Mouse (Mus musculus) MN1 (cell line): ENCODE measurements around the gene Ghr.

Experiments used
- DNase-seq: peaks from one replicate; pipeline ENCODE4 v3.0.0-alpha.2; 2016; ENCODE audit warnings: low spot score

Ghr gene

DNA sequence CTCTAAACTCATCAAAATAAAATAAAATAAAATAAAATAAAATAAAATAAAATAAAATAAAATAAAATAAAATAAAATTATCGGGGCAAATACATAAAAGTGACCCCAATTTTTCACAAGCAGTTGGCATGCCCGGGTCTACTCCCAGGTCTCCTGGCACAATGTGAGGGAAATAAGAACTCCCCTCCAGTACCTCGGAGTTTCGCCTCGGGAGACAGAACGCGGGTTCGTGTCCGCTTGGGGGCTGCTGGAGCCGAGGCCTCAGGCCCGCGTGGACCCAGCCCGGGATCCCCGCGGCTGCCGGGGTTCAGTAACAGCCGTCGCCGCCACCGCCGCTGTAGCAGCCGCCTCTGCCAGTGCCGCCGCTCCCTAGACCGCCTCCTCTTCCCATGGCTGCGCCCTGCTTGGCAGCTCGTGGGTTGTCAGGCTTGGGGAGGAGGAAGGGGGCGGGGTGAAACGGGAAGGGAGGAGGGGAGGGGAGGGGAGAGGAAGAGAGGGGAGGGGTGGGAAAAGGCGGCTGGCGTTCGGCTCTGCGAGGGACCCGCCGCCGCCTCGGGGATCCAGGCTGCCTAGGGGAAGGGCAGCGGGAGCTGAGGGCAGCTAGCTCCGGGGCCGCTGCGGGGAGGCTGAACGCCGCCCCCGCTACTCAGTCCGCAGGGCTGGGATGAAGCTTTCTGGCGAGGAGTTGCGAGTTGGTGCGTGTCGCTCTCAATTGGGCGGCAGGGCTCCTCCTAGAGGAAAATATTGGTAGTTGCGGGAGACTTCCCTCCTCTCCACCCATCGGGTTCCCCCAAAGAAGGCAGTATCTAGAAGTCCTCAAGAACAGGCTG lies at the start of gene Ghr:
Gene Ghr, minus strand, starts transcription at position 686 of the 830 bp plus-strand sequence.
- peak; percentile 20 for DNase-seq

DNA sequence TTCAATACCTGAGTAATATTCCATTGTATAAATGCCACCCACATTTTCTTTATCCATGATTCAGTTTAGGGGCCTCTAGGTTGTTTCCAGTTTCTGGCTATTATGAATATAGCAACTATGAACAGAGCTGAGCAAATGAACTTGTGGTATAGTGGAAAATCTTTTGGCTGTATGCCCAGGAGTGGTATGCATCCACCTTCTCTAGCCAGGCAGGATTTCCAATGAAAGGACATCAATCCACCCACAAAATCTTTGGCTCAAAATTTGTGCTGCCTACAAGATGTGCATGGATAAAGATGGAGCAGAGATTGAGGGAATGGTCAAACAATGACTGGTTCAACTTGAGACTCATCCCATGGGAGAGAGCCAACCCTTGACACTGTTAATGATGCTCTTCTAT lies 39.5 kb upstream of the Ghr start:
- DNase-seq = no peak

DNA sequence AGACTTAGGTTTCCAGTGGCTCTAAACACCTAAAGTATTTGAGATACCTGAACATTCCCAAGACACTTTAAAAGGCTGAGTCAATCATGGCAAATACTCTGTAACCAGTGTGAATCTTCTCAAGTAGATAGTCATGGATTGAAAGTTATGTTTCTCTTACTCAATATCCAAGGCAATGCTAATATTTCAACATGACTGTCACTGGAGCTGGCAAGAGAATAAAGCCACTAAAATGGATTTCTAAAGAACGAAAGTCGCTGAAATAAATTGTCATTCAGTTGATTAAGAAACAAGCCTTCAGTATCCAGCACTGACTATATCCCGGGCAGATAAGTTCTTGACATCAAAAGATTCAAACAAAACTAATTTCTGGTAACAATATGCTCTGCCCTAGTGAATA lies 37.1 kb upstream of the Ghr start:
- DNase-seq = no peak

DNA sequence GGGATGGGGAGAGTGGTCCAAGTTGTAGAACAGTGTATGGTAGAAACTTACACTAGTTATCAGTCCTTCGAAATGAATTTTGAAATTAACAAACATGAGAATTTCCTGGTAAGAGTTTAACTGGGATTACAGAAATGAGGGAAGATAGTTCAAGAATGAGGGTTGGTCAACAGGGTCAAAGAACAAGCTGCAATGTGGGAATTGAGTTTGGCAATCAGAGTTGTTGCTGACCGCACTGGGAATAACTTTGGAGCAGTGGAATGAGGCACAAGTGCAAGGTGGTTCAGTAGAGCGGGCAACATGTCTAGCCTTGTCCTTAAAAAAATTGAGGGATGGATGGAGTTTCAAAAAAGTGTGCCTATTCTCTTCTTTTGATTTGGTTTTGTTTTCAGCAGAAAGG lies 35.0 kb upstream of the Ghr start:
- no peak for DNase-seq

DNA sequence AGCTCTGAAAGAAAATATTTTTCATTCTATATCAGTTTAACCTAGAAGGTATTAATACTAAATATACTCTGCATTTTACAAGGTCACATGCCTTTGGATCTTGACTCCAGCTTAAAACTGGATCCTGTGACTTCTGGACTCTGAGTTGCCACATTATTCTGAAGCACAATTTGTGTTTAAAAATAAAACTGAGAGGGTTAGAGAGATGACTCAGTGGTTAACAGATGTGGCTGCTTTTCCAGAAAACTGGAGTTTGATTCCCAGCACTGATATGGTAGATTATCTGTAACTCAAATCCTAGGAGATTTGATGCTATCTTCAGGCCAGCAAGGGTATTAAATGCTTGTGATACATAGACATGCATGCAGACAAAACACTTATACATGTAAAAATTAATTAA lies 28.7 kb upstream of the Ghr start:
- DNase-seq = no peak

DNA sequence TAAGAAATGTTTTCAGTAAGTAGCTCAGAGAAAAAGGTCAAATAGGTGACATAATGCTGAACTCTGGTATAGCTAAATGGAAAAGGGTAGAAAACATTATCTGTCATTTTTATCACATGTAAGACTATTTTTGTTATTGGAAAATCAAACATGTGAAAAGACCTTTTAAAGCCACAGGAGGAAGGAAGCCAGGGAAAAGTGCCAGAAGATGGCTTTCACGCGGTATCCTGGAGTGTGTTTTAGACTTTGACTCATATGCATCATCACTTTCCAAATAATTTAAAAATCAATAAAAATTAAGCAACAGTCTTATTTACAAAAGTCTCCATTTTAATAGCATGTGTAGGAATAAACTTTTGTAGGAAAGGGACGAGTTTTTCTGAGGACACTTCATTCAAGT lies 24.7 kb upstream of the Ghr start:
- no peak for DNase-seq

DNA sequence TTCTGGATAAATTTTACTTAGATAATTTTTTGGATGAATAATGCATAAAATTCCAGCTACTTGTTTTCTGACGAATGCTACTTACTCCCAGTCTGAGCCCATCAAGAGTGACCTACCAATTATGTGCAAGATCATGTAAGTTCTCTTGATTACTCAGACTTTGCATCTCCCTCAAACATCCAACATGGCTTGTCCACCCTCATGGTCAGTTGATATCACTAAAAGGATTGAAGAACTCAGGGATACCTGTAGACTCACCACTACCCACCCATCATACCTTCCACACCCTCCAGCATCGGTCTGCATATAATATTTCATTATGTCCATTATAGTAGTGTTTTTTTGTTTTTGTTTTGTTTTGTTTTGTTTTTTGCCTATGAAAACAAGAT lies 18.8 kb upstream of the Ghr start:
- no peak for DNase-seq

DNA sequence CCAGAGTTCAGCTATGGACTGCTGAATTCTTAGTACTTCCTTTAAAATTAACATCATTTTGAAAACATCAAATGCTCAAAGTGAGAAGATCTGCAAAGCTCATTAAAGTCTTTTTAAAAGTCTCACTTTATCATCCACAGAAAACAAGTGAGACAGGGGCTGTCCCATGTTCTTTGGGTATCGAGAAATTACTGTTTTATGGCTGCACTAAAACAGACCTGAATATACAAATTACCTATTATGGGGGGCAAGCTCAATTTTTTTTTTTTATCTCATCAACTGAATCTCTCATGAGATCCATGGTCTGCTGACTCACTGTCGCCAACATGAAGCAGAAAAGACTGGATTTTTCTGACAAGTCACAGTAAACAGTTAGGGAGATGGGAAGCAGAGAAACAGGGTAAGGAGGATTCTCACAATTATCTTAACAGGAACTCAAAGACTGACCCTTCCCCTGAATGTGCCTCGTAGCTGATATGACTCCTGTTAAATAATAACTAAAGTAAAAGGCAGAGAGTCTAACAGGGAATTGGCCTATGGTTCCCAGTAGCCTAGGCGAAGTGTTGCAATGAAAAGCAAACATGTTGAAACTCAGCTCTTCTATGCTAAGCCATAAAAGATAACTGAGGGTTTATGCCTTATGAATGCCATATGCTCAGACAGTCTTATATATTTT lies 18.3 kb upstream of the Ghr start:
- DNase-seq = no peak

DNA sequence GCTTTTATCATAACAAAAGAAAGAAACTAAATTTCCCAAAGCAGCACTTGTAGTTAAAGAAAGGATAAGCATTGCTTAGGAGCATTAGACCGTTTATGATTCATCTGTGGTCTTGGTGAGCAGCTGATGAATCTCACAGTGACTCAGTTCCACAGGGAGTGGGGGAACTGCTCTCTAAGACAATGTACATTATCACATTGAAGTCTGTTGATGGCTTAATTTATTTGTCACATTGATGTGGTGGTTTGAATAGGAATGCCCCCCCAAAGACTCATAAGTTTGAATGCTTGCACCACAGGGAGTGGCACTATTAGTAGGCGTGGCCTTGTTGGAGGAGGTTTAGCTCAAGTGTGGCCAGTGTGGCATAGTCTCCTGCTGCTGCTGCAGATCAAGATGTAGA lies 4.6 kb upstream of the Ghr start:
- DNase-seq = no peak

DNA sequence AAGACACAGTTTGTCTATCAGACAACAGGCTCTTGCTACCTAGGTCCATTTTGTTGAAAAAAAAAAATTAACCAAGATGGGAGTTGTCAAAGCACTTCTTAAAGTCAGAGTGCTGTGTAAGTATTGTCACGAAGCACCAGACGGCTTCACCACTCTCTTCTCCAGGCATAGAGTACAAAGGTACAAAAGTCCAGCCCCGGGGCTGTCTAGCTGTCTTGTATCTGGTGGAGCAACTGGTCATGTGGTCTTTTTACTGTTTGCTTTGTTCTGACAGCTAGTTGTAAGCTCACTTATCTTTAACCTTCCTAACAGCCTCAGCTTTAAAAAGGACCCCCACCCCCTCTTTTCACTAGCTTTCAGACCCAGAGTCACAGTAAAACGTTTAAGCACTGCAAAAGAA lies 1.1 kb upstream of the Ghr start:
- DNase-seq = no peak

DNA sequence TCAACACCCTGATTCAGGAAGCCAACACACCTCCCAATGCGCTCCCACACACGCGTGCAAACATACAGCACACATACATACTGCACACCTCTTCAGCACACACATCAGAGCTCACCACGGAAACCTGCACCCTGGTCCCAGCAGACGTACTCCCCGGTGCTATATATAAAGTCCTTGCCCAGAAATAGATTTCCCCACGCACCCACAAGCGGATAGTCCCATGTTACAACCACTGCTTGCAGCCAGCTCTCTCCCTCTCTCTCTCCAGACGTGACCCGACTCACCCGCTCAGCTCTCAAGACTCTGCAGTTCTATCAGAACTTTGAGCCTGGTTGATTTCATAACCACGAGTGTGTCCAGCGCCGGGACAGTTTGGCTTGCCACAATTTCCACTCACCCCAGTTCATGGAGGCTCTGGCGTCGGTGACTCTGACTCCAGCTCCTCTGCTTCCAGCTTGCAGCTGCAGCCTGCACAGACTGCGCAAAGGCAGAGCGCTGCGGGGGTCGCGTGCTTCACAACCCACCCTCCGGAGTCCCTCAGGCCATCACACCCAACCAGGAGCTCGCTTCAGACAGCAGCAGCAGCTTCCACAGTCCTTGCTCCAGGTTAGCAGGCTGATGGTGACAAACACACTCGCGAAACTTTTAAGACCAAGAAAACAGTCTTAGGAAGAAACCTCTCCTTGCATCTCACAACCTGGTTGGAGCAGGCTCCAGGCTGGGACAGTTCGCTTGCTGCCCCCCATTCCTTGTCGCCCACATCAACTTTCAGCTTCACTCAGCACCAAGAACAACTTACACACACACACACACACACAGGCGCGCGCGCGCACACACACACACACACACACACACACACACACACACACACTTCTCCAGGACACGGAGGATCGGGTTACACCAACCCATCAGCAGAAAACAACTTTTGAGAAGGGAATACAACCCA lies 1.2 kb downstream of the Ghr start:
- DNase-seq = no peak

DNA sequence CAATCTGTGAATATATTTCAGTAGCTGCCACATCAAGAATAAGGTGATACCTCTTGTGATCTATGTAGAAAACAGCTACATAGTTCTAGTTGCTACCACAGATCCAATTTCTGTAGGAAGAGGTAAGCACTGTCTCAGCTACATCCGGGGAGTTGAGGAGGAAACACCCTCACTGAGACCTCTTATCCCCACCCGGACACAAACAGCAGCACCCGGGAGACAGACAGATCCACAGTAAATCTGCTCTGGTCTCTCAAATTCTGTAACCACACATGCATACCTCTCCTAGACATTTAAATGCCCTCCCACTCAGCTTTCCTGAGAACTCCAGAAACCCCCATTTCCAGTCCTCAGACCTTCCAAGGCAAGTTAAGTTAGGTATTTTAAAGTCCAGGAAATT lies 2.0 kb downstream of the Ghr start:
- DNase-seq = no peak

DNA sequence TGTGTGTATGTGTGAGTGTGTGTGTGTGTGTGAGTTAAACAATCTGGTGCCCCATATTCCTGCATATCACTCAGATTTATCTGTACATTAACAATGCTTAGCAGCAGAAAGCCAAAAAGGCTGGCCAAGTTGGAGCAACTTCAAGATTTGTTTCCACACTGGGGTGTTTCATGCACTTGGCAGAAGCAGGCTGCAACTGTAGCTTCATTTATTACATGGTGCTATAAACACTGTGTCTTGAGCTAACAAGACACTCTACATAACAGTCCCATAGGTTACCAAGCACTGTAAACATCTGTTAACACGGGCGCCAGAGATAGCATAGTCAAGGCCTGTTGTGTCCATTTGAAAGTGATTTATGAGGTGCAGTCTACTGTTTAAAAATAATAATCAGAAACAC lies 3.1 kb downstream of the Ghr start:
- no peak for DNase-seq

DNA sequence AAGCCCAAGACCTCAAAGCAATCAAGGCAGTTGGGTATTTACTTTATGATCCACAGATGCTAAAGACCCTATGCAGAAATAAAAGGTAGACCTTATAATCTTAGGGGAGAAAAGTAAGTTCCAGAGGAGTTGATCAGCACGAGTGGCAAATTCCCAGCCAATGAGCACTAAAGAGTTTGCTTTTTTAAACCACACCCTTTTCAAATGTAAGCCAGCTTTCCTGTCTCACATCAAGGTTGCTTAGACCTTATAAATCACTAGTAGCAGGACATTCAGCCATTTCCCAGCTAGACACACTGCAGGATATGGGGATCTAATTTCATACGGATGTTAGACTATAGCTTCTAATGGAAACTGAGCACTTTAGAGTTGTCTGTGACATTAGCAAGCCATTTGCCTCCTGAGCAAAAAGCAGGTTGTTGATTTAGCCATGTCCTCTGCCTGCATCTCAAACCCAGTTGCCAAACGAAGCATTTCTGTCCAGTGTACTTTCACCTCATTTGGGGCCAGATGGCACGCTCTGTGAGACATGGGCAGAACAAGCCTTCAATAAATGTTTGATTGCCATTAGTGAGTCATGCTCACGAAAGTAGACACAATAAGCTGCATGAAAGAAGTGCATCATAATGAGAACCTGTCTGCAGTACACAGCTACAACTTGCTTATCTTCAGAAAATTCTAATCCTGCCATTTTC lies 4.9 kb downstream of the Ghr start:
- no peak for DNase-seq

DNA sequence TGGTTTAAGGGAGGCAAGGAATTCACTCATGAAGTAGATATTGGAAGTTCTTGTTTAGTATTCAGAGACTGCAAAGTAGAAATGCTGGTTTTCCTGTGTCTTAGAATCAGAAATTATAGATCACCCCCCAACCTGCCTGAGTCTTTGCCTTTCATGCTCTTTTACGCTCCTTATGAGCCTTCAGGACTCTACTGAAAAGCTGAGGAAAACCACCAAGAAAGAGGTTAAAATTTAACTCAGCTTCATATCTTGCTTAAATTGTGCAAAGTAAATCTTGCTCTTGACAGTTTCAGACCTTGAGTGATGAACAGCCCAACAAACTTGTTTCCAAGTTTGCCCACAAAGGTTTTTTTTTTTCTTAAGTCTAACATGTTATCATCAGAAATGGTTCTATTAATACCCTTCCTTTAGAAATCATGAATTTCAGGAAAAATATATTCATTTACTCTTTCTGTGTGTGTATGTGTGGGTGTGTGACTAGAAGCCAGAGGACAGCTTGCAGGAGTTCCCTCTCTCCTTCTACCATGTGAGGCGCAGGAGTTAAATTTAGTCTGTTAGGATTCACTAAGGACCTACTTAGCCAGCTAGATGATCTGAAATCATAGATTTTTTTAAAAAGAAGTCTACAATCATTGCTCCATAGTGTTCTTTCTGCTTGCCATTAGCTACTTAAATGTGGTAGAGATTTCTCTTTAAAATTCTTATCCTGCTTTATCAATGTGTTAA lies 14.0 kb downstream of the Ghr start:
- no peak for DNase-seq

DNA sequence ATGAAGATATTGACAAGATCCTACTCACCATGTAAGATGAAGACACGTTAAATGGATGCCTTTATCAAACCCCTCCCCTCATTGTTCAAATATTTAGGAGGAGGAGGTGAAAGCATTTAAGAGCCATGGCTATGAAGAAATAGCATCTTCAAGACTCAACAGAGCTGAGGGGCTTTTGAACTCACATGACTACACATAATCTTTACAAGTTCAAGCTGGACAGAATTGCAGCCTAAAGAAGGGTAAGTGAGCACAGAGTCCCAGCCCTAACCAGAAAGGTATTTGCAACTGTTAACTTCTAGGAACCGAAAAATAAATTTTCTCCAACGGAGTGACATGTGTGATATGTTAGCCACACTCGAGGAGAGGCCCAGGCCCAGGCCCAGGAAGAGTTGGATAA lies 18.7 kb downstream of the Ghr start:
- no peak for DNase-seq

DNA sequence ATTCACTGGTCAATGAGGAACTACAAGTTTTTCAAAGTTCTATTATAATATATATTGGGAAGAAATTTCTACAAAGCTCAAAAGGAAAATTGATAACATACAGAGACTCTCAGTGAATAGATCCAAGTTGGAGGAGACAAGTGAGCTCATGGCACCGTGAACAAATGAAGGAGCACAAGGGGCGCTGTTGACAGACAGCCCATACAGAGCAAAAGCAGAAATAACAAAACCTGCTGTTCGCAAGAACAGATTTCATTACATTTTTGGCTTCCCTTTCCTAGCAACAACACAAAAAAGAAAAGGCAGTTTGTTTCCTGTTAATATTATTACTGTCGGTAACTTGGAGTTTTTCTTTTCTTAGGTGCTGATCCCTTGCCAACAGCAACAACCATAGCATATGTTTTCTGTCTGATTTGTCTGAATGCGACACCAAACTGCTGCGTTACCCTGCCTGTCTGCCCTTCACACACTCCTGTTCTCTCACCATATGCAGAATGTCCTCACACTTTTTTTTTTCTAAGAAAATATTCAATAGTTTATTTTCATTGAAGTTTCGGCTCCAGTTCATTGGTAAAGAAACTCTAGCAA lies 19.3 kb downstream of the Ghr start:
- DNase-seq = no peak

DNA sequence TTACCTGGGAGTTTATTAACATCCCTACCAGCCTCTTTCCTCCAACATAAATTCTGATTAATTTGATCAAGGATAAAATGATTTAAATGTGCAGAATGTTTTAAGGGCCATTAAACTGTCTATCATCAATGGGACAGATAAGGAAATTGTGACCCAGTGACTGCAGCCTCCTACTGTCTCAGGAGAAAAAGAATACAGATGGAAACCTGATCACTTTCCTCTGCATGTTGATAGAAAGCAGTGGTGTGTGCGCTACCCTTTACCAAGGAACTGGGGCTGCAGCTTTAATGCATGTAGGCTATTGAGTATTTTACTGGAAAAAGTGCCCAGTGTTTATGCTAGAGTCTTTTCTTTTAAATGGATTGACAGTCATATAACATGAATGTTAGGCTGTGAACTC lies 19.8 kb downstream of the Ghr start:
- no peak for DNase-seq

DNA sequence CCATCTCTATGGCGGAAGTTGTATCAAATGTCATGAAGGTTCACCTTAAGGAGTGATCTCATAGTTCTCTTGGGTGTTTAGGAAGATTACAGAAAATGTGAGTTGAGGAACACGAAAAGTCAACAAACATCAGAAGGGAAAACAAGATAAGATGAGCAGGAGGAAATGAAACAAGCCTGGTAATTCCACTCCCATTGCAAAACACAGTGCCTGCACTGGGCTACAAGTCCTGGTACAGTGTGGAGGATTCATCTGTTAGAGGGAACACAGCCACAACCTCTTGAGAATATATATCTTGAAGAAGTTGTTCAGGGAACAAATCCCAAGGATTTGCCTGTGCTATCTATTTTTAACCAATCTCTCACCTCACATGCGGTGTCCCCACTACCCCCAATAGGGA lies 24.8 kb downstream of the Ghr start:
- DNase-seq = no peak

DNA sequence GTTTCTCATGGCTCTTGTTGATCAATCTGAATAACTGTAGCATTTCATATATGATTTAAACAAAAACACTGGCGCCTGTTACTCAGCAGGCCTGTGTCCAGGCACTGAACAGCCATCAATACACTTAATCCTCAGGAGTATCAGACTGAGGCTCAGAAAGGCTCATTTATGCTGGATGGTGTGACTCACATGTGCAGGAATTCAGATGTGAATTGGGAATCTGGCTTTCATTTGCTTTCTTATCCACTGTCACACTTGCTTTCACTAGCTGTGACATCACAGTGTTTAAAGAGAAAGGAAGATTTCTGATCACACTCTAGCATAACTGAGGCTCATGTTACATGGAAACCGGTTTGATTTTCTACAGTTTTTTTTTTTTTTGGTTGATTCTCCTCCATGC lies 39.0 kb downstream of the Ghr start:
- no peak for DNase-seq

DNA sequence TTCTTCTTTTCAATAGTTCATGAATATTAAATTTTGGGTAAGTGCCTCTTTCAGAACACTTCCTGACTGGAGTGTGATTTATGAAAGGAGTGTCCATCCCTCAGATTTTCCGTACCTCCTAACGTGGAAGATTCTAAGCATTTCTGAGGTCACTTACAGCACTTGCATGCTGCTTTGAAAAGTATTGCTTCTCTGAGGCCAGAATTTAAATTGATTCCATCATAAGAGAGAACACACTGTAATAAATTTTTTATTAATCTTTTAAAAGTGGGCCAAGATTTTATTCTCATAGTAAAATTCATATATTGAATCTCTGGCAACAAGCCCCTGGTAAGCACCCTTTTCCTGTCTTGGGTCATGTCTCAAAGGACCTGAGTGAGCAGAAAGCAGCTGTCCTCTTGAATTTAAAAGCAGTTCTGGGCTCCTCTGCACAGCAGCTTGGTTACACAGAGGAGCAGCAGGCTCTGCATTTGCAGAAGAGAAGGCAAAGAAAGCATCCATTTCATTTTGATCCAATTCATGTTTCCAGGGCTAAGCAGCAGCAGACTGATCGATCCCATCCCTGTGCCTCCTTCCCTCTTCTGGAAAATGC lies 46.9 kb downstream of the Ghr start:
- no peak for DNase-seq
